Mouse (Mus musculus) lung, postnatal 0 days (tissue): ENCODE data around the gene Ccdc146. TPM values are rescaled to one million over a fixed set of nuclear protein-coding genes. Genes with fewer than 3 reads are reported as not detected.

Experiments used
- ATAC-seq: fragments of 200-750 bp; cut with Nextera tagmentation; 2 replicates; pipeline ENCODE4 v1.8.0; 2017; ENCODE audit warnings: moderate library complexity
- DNase-seq: peaks from one replicate; pipeline ENCODE4 v3.0.0-alpha.2; 2016; ENCODE audit warnings: low spot score
- H3K27ac ChIP-seq: fragments of 300-500 bp; sonication (generic); 2 replicates; pipeline ENCODE4 v1.5.1; 2014; ENCODE audit warnings: antibody characterized with exemption, mild to moderate bottlenecking, low read length, mixed read lengths
- H3K27me3 ChIP-seq: fragments of 300-500 bp; sonication (generic); replicated peaks from 2 replicates; pipeline ENCODE4 v1.6.1; 2014; ENCODE audit warnings: low read length, mixed read lengths; ENCODE audit not compliant: insufficient read depth
- H3K36me3 ChIP-seq: fragments of 300-500 bp; sonication (generic); 2 replicates; pipeline ENCODE4 v1.6.1; 2014; ENCODE audit warnings: low read length, mixed read lengths; ENCODE audit not compliant: insufficient read depth
- H3K4me1 ChIP-seq: fragments of 300-500 bp; sonication (generic); 2 replicates; pipeline ENCODE4 v1.6.1; 2014; ENCODE audit warnings: antibody characterized with exemption, low read depth, low read length, mixed read lengths; ENCODE audit not compliant: insufficient read depth
- H3K4me2 ChIP-seq: fragments of 300-500 bp; sonication (generic); replicated peaks from 2 replicates; pipeline ENCODE4 v1.6.1; 2014; ENCODE audit warnings: low read depth, mild to moderate bottlenecking, low read length, moderate library complexity, mixed read lengths
- H3K4me3 ChIP-seq: fragments of 300-500 bp; sonication (generic); 2 replicates; pipeline ENCODE4 v1.5.1; 2014; ENCODE audit warnings: low read depth, low read length
- H3K9ac ChIP-seq: fragments of 300-500 bp; sonication (generic); replicated peaks from 2 replicates; pipeline ENCODE4 v1.6.1; 2014; ENCODE audit warnings: low read depth, mild to moderate bottlenecking
- H3K9me3 ChIP-seq: fragments of 300-500 bp; sonication (generic); 2 replicates; pipeline ENCODE4 v1.6.1; 2016; ENCODE audit warnings: low read length, mixed read lengths
- CTCF ChIP-seq: IDR thresholded peaks from 2 replicates; pipeline ENCODE4 v1.5.1; 2016; ENCODE audit warnings: antibody characterized with exemption, mild to moderate bottlenecking
- EP300 ChIP-seq: IDR thresholded peaks from 2 replicates; pipeline ENCODE4 v1.6.1; 2016; ENCODE audit warnings: antibody characterized with exemption, mild to moderate bottlenecking, control low read depth
- WGBS: fragments of 180-500 bp; shearing (Covaris S2); extraction: QIAGEN DNeasy Blood & Tissue Kit; methylation state at CpG from one replicate; pipeline ENCODE4 v1.1.7; 2014; 5-methylcytosine and 5-hydroxymethylcytosine counted together
- polyA plus RNA-seq: library from polyadenylated mRNA; unstranded; fragments of >200 nt; fragmentation: Nextera tagmentation; extraction: Ambion mirVana; gene quantifications from 2 replicates; pipeline ENCODE4 v1.2.1, GENCODE M21; 2015

The Ccdc146 gene
- polyA plus RNA-seq, 1 experiment from 2014 or later, result 3.4 TPM

- DNase-seq (no peak), ATAC-seq (no peak)
- Histone ChIP-seq H3K36me3 (no peaks in the 10 kb centered on the region), H3K27ac (no peak overlapping the region), H3K27me3 (no peaks in the 10 kb centered on the region), H3K9ac (no peak overlapping the region), H3K4me2 (no peak overlapping the region), H3K4me1 (peaks cover 4% of the 10 kb centered on the region; the same call in 1 of the 2 replicates), H3K9me3 (no peaks in the 10 kb centered on the region), H3K4me3 (no peak overlapping the region)
- 23% methylated on average over 14 of the region's 14 CpGs for WGBS
- no peak for TF ChIP-seq EP300
- TF ChIP-seq CTCF, result no peak
Observed at GRCm38 (mm10) chr5:21383392-21384251, 40.9 kb downstream of the Ccdc146 start.

GRCm38 (mm10) chr5:21382678-21383077, 41.8 kb downstream of the Ccdc146 start:
- 44% methylated on average over 6 of the region's 6 CpGs for WGBS
- H3K9me3 ChIP-seq, result no peaks in the 10 kb centered on the region
- no peaks in the 10 kb centered on the region for H3K27me3 ChIP-seq
- no peak for DNase-seq
- H3K4me3 ChIP-seq, result no peak overlapping the region
- TF ChIP-seq CTCF (no peak), EP300 (no peak)
- H3K4me1 ChIP-seq, result peaks cover 4% of the 10 kb centered on the region; the same call in 1 of the 2 replicates
- no peaks in the 10 kb centered on the region for H3K36me3 ChIP-seq
- no peak overlapping the region for H3K27ac ChIP-seq
- H3K9ac ChIP-seq, result no peak overlapping the region
- H3K4me2 ChIP-seq, result no peak overlapping the region
- no peak for ATAC-seq

DNA sequence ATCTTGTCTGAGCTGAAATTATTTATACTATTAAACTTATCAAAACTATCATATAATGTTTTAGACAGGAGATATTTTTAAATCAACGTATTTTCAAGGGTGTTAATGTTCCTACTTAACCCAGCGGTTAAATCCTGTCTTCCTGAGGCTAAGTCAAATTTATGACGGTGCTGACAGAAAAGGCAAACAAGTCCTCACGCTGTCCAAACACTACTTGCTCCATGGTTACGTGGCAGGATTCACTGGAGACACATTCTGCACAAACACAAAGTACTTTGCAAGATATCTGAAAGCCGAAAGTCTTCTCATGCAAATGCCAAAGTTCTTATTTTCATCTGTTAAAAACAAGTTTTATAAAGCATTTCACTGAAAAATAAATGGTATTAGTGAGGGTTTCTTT, 42.5 kb downstream of the Ccdc146 start:
- peaks cover 4% of the 10 kb centered on the region; the same call in 1 of the 2 replicates for H3K4me1 ChIP-seq
- no peak overlapping the region for H3K4me3 ChIP-seq
- ATAC-seq, result no peak
- TF ChIP-seq EP300 (no peak), CTCF (no peak)
- no peak overlapping the region for H3K9ac ChIP-seq
- no peaks in the 10 kb centered on the region for H3K36me3 ChIP-seq
- WGBS, result 19% methylated on average over 6 of the region's 6 CpGs
- no peaks in the 10 kb centered on the region for H3K27me3 ChIP-seq
- DNase-seq, result no peak
- H3K27ac ChIP-seq, result no peak overlapping the region
- no peaks in the 10 kb centered on the region for H3K9me3 ChIP-seq
- no peak overlapping the region for H3K4me2 ChIP-seq

- no peaks in the 10 kb centered on the region for H3K4me1 ChIP-seq
- no peak overlapping the region for H3K9ac ChIP-seq
- no peak for TF ChIP-seq CTCF
- TF ChIP-seq EP300, result no peak
- H3K36me3 ChIP-seq, result no peaks in the 10 kb centered on the region
- no peak for DNase-seq
- no peaks in the 10 kb centered on the region for H3K9me3 ChIP-seq
- H3K4me3 ChIP-seq, result no peak overlapping the region
- H3K27me3 ChIP-seq, result no peaks in the 10 kb centered on the region
- no peak overlapping the region for H3K27ac ChIP-seq
- H3K4me2 ChIP-seq, result no peak overlapping the region
- WGBS, result 25% methylated on average over 2 of the region's 2 CpGs
- no peak for ATAC-seq
Observed at GRCm38 (mm10) chr5:21378397-21378796, 46.1 kb downstream of the Ccdc146 start.

DNA sequence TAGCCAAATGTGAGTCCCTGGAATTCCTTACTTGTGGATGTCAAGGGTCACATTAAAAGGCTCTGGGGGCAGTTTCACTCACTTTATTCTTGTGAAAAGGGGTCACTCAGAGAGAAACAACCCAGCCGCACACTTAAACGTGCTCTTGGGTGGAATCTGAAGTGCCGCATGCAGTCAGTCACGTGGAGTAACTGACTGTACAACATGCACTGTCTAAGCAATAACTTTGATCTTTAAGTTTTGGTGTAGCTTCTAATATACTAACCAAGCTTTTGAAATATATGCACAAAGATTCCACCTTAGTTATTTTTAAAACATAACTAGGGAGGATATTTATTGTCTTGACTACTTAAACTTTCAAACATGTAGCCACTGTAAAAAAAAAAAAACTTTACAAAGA, 47.5 kb downstream of the Ccdc146 start:
- no peaks in the 10 kb centered on the region for H3K4me1 ChIP-seq
- no peaks in the 10 kb centered on the region for H3K27me3 ChIP-seq
- DNase-seq, result no peak
- no peak overlapping the region for H3K9ac ChIP-seq
- no peaks in the 10 kb centered on the region for H3K9me3 ChIP-seq
- TF ChIP-seq CTCF (no peak), EP300 (no peak)
- H3K36me3 ChIP-seq, result no peaks in the 10 kb centered on the region
- no peak for ATAC-seq
- no peak overlapping the region for H3K27ac ChIP-seq
- H3K4me2 ChIP-seq, result no peak overlapping the region
- WGBS, result 51% methylated on average over 4 of the region's 4 CpGs
- no peak overlapping the region for H3K4me3 ChIP-seq

DNA sequence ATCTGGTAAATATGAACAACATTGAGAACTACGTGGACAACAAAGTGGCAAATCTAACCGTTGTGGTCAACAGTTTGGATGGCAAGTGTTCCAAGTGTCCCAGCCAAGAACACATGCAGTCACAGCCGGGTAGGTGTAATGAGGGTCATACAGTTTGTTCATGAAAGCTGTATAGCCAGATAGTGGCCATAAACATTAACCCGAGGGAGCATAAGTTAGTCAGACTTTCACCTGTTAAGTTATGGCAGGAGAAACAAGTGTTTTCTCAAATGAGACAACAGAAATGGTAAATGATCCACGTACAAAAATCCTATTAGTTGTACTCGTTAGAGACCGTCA, 51.3 kb downstream of the Ccdc146 start:
- no peaks in the 10 kb centered on the region for H3K4me1 ChIP-seq
- no peaks in the 10 kb centered on the region for H3K36me3 ChIP-seq
- TF ChIP-seq CTCF (no peak), EP300 (no peak)
- no peak overlapping the region for H3K27ac ChIP-seq
- peak overlapping the region; percentile 34; the same call in 1 of the 2 replicates for H3K4me3 ChIP-seq
- peak overlapping the region; percentile 67 for H3K4me2 ChIP-seq
- H3K27me3 ChIP-seq, result no peaks in the 10 kb centered on the region
- no peaks in the 10 kb centered on the region for H3K9me3 ChIP-seq
- DNase-seq (no peak), ATAC-seq (no peak)
- 49% methylated on average over 7 of the region's 7 CpGs for WGBS
- H3K9ac ChIP-seq, result no peak overlapping the region
